Mouse (Mus musculus) brain, adult 2 months (tissue): Measurements from ENCODE around the gene Exoc6.

Source experiments
- DNase-seq: peaks from one replicate; pipeline ENCODE4 v3.0.0; 2011; ENCODE audit warnings: low read depth, low spot score

The Exoc6 gene

GRCm38 (mm10) chr19:37574802-37575201 lies 24.6 kb downstream of the Exoc6 start:
- peak; percentile 67 for DNase-seq

DNA sequence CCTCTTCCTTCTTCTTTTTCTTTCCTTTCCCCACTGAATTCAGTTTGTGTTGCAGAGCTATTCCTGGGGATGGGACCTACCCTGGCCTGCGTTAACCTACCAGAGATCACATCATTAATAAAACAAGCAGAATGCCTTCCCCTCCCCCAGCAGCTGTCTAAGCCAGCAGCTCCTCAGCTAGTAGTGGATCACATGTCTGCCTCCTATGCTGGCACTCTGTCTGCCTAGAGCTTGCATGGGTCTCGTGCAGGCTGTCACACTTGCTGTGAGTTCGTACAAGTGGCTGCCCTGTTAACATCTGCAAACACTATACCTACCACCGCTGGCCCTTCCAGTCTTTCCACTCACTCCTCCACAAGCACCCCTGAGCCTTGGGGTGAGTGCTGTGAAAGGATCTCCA lies 29.4 kb downstream of the Exoc6 start:
- peak; percentile 36 for DNase-seq

DNA sequence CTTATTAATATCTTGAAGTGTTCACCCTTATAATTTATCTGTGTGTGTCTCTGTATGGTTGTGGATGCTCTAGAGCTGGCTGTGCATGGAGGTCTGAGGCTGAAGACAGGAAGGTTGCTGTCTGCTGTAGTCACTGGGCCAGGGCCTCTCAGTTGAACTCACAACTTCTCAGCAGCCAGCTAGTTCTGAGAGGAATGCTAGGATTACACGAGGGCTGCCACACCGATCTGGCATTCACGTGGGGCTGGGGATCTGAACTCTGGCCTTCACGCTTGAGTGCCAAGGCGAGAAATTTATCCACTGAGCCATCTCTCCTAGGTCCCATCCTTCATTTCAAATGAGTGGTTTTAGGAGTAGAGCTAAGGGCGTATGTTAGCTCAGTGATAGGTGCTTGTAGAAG lies 30.2 kb downstream of the Exoc6 start:
- no peak for DNase-seq

GRCm38 (mm10) chr19:37585210-37585609 lies 35.0 kb downstream of the Exoc6 start:
- DNase-seq = no peak

- DNase-seq = no peak
Measured at GRCm38 (mm10) chr19:37585684-37586083, 35.5 kb downstream of the Exoc6 start.

DNA sequence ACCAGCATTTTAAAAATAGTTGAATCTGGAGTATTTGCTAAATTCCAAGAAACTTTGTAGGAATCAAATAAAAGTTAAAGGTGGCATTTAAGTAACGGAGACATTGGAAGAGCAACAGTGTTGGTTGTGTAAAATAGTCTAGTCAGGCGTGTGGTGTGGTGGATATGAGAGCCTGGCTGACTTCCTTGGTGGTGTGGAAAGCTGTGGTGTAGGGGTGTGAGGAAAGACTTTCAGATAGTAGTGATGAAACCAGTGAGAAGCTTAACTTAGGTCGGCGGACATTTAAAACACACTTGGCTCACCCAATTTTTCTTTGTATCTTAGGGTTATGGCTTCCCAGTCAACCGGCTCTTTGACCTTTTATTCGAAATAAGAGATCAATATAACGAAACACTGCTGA lies 40.3 kb downstream of the Exoc6 start:
- DNase-seq = no peak

DNA sequence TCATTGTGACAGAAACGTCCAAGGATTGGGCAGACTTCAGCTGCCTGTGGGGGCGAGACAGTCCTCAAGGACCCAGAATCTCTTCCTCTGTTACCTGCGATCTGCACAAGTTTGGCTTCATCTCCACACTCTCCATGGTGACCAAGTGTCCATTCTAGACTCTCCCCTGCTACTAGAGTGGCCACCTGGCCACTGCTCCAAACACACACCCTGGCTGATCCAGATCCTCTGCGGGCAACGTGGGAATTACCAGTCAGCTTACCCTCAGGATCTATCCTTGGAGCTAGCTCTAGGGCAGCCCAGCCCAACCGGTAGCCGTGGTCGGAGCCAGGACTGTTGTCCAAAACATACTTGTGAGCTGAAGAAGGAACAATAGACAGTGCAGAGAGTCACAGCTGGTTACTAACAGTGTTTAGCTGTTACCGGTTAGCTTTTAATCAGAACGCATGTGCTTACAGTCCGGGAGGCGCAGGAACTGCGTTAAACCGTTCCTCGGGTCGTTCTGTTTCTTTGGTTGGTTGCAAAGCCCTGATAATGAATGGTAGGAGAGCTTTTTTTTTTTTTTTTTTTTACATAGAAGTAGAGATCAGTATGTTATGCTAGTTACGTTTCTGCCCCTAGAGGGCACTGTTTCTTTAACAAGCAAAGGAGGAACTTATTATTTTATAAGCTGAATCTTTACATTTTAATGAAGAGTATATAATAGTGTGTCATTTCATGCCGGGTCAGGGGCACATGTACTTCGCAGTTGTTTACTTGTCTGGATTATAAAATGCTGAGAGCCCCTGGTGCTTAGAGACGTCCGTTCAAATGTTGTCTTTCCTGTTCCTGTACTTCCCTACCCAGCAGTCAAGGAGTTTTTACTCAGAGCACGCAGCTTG lies 52.0 kb downstream of the Exoc6 start:
- DNase-seq = peak; percentile 87

DNA sequence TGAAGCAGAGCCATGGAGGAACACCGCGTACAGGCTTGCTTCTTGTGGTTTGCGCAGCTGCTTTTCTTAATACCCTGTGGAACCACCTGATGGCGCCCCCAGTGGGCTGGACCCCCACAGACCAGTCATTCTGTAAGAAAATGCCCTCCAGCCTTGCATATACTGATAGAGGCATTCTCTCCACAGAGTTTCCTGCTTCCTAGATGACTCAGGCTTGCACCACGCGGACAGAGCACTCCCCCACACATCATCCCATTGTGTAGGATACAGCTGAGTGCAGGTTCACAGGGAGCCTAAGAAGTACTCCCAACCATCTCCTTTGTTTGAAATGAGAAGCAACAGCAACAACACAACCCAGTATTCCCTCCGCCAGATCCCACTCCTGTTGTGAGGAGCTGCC lies 59.8 kb downstream of the Exoc6 start:
- peak; percentile 58 for DNase-seq

DNA sequence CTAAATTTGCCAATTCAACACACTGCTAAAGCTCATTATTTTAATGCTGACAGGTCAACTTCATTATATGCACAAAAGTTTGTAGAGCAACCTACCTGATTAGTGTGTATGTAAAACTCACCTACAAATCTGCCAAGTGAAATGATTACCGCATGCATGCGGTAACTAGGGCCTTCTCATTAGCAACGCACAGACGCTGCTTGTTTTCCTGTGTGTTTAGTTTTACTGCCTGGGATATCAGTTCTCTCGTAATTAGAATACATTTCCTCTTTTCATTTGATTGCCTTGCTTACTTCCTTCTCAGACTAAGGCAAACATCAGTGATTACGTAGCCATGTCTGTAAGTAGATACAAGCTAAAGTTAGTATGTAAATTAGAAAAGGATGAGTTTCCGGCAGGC lies 62.7 kb downstream of the Exoc6 start:
- DNase-seq = no peak

DNA sequence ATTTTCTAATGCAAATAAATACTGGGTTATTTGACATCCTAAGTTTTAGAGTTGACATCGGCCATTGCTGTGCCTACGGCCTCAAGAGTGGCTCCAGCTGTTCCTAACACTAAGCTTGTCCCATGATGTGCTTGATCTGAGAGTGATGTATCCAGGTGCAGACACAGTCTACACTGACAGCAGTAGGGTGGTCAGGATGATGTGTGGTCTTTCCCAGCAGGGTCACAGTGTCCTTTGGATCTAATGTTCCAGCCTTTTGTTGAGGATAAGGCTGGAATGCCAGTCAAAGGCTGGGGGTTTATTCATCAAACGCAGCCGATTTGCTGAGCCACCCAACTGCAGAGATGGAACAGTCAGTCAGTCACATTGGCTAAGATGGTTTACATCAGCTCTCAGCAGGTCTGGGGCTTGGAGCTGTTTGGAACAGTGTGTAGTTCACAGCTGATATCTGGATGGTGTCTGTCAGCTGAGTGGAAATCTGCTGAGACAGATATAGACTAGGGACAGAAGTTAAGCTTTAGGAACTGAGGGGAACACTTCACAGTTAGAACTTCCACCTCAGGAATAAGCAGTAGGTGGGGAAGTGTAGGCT lies 64.9 kb downstream of the Exoc6 start:
- DNase-seq = peak; percentile 44

DNA sequence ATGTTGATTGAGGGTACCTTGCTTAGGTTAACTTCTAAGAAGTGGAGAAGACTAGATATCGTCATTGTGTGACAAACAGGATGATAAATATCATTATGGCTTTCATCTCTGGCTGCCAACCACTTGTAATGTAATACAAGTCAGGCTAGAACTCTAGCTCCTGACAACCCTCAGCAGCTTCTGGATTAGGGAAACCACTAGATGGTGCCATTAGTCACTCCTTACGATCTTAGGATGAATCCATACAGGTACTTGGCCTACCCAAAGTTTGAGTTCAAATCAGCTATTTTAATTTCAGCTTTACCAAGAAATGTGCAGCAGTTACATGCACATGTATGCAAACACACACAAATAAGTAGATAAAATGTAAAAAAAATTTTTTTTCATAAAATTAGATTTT lies 97.8 kb downstream of the Exoc6 start:
- DNase-seq = peak; percentile 59

DNA sequence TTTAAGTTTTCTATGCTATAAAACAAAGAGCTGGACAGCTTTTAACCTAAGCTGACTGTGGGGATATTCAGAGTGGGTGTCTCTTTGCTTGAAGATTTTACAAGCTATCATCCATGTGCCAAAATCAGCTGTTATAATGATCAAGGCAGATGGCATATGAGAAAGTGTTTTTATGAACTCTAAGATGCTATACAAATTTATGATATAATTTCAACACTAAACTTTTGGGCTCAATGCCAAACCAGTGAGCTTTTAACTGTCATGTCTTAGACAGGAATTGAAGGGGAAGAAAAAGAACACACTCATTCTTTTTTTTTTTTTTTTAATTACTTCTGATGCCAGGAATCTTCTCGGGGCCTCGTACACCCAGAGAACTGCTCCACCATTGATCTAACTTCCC lies 100.3 kb downstream of the Exoc6 start:
- peak; percentile 49 for DNase-seq

DNA sequence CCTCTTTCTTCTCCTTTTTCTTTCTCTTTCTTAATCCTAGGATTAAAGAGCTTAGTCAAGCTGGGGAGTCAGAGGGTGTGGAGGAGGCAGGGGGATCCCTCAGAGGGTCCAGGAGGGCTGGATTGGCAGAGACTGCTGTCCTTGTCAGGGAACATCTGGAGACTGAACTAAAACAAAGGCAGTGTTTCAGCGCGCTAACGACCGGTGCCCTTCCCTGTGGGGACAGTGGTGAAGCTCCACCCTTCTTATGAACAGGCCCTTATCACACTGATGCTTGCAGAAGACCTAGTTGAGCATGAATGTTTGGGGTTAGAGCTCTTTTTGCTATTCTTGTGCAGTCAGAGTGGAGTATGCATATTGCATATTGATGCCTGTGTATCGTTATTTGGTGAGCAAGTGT lies 103.8 kb downstream of the Exoc6 start:
- no peak for DNase-seq

- DNase-seq = no peak
Measured at GRCm38 (mm10) chr19:37656441-37656840, 106.2 kb downstream of the Exoc6 start.

DNA sequence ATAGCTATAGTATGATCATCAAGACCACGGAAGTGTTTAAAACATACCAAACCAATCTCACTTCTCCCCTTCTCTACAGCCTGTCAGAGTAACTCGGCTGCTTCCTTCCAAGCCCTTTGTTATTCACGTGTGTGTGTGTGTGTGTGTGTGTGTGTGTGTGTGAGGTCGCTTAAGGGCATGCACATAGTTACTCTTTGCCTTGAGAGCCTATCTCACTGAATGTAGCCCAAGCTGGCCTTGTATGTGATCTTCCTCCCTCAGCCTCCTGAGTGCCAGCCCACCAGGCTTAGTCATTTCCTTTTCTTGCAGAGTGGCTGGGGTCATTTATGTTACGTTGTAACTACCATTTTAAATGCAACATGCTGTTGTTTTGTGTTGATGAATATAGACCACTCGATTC lies 115.0 kb downstream of the Exoc6 start:
- no peak for DNase-seq

DNA sequence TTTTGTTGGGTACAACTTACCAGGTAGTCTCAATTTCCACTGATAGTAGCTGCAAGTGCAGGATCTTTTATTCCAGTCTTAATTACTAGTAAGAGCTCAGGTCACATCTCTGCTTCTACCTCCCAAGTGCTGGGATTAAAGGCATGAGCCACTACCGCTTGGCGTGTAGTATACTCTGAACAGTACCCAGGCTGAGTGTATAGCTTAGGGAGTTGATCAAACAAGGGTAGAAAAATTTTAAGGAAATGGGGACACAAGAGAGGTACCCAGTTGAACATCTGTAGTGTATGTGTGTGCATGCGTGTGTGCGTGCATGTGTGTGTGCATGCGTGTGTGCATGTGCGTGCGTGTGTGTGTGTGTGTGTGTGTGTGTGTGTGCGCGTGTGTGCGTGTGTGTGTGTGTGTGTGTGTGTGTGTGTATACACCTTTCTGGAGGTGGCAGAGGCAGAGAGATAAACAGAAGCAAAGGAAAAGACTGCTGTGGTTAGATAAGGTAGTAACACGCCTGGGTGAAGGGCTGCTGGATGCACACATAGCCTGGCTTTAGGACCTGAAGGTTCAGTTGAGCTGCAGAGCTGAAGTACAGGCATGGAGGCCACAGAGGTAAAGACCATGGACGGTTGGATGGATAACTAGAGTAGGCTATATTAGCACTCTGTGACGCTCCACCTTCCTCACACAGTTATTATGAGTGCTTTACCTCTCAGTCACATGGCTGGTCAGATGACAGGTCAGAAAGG lies 117.8 kb downstream of the Exoc6 start:
- no peak for DNase-seq

DNA sequence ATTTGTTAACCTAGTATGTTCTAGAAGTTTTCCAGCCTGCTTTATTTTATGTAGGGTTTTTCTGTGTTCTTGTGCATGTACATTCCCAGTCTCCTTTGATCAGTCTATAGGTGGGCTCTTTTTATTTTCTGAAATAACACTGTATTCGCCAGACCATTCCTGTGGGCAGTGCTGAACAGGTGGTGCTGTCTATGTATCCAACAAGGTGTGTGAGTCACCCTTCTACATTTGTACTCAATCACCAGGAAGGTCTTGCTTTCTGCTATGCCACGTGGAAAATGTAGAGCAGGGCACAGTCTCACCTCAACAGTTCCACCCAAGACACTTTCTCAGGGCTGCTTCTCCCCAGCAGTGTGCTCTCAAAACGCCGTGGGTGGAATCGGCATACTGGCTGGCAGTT lies 118.4 kb downstream of the Exoc6 start:
- no peak for DNase-seq

GRCm38 (mm10) chr19:37669486-37669885 lies 119.3 kb downstream of the Exoc6 start:
- DNase-seq = no peak

GRCm38 (mm10) chr19:37673393-37673792 lies 123.2 kb downstream of the Exoc6 start:
- peak; percentile 60 for DNase-seq

DNA sequence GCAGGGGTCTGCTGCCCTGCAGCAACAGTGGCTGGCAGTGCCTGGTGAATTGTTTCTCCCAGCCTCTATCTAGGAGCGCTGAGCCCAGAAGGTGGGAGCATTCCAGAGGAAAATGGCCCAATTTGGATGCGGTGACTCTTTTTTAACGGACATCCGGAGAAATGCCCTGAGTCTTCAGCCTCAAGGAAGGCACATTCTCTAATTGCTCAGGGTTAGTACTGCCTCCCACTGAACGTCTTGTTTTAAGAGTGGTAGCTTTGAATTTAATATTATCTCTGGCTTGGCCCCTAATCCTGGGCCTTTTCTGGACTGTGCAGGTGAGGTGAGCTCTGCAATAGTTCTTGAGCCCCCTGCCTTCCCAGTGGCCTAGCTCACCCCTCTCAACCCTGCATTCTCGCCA lies 135.1 kb downstream of the Exoc6 start, which contains the start of gene Cyp26c1:
Gene Cyp26c1, plus strand, starts transcription at position 301 of the 400 bp plus-strand sequence.
- no peak for DNase-seq

GRCm38 (mm10) chr19:37686347-37686746 lies 136.1 kb downstream of the Exoc6 start:
- no peak for DNase-seq
